Mouse (Mus musculus): ENCODE results near the gene Bcas1. TPM values are rescaled to one million over a fixed set of nuclear protein-coding genes. Genes with fewer than 3 reads are reported as not detected.

Bcas1 gene
- total and polyA plus RNA-seq, 3 experiments = 0.13 to 0.35 TPM; not detected in 1

- H3K36me3 ChIP-seq (ENCODE audit: control insufficient read depth in 1 of 2, insufficient read depth in 2 of 2, low read length in 2 of 2) = no peaks in the 10 kb centered on the region
- no peaks in the 10 kb centered on the region for H3K4me1 ChIP-seq (ENCODE audit: control insufficient read depth in 1 of 2, insufficient read depth in 2 of 2, low read length in 2 of 2)
- no peak overlapping the region for H3K9ac ChIP-seq (ENCODE audit: control insufficient read depth, low read depth, low read length, poor library complexity, severe bottlenecking)
- DNase-seq (ENCODE audit: low read depth, low spot score) = peak; percentile 4
- TF ChIP-seq SIN3A (IDR thresholded peaks at IDR 0.05; ENCODE audit: low read length) = no peak
- no peak for TF ChIP-seq RCOR1 (IDR thresholded peaks at IDR 0.05; ENCODE audit: low read depth, low read length)
- no peak for TF ChIP-seq POLR2AphosphoS2 (IDR thresholded peaks at IDR 0.05; ENCODE audit: low read length)
- no peak for TF ChIP-seq ZMIZ1 (IDR thresholded peaks at IDR 0.05; ENCODE audit: low read depth, low read length)
- TF ChIP-seq CHD2 (IDR thresholded peaks at IDR 0.05; ENCODE audit: low read length) = no peak
- no peak for TF ChIP-seq MYC (IDR thresholded peaks at IDR 0.05; ENCODE audit: low read depth, low read length)
- no peak for TF ChIP-seq GATA1 (IDR thresholded peaks at IDR 0.05; ENCODE audit: low read depth, low read length)
- no peak for TF ChIP-seq ZC3H11A (IDR thresholded peaks at IDR 0.05; ENCODE audit: low read depth, low read length)
- no peak for TF ChIP-seq ELF1 (IDR thresholded peaks at IDR 0.05; ENCODE audit: low read depth, low read length)
- no peak for TF ChIP-seq MYB (IDR thresholded peaks at IDR 0.05; ENCODE audit: low read depth, low read length)
- no peak for TF ChIP-seq USF2 (IDR thresholded peaks at IDR 0.05; ENCODE audit: borderline replicate concordance in 1 of 2, insufficient read depth in 1 of 2, low read depth in 1 of 2, low read length in 2 of 2)
- TF ChIP-seq MAZ (IDR thresholded peaks at IDR 0.05; ENCODE audit: low read depth, low read length) = no peak
- no peak for TF ChIP-seq TBP (IDR thresholded peaks at IDR 0.05; ENCODE audit: low read depth, low read length)
- no peak for TF ChIP-seq ETS1 (IDR thresholded peaks at IDR 0.05; ENCODE audit: low read depth, low read length)
- no peak for TF ChIP-seq KAT2A (conservative IDR thresholded peaks at IDR 0.05; ENCODE audit: low read depth, low read length)
- no peak for TF ChIP-seq NRF1 (IDR thresholded peaks at IDR 0.05; ENCODE audit: insufficient read depth, low read depth, low read length, poor library complexity, severe bottlenecking)
- no peak overlapping the region for H3K27ac ChIP-seq (ENCODE audit: control insufficient read depth, low read depth, low read length)
- no peaks in the 10 kb centered on the region for H3K9me3 ChIP-seq (replicated peaks; ENCODE audit: insufficient read depth, low read length)
- no peaks in the 10 kb centered on the region for H3K79me2 ChIP-seq (ENCODE audit: control insufficient read depth, insufficient read depth, low read length, poor library complexity)
- H3K4me3 ChIP-seq (ENCODE audit: control insufficient read depth in 1 of 2, insufficient read depth in 1 of 2, low read depth in 2 of 2, low read length in 2 of 2) = no peak overlapping the region
- H3K27me3 ChIP-seq (ENCODE audit: control insufficient read depth in 1 of 2, insufficient read depth in 2 of 2, low read length in 2 of 2) = no peaks in the 10 kb centered on the region
Observed at GRCm38 (mm10) chr2:170436204-170436603, 8.6 kb upstream of the Bcas1 start.

GRCm38 (mm10) chr2:170432152-170432551 is 4.5 kb upstream of the Bcas1 start:
- Histone ChIP-seq H3K9ac (ENCODE audit: control insufficient read depth, low read depth, low read length, poor library complexity, severe bottlenecking) (no peak overlapping the region), H3K27ac (ENCODE audit: control insufficient read depth, low read depth, low read length) (no peak overlapping the region), H3K4me1 (ENCODE audit: control insufficient read depth in 1 of 2, insufficient read depth in 2 of 2, low read length in 2 of 2) (no peaks in the 10 kb centered on the region), H3K79me2 (ENCODE audit: control insufficient read depth, insufficient read depth, low read length, poor library complexity) (no peaks in the 10 kb centered on the region), H3K36me3 (ENCODE audit: control insufficient read depth in 1 of 2, insufficient read depth in 2 of 2, low read length in 2 of 2) (no peaks in the 10 kb centered on the region), H3K27me3 (ENCODE audit: control insufficient read depth in 1 of 2, insufficient read depth in 2 of 2, low read length in 2 of 2) (no peaks in the 10 kb centered on the region), H3K9me3 (replicated peaks; ENCODE audit: insufficient read depth, low read length) (no peaks in the 10 kb centered on the region), H3K4me3 (ENCODE audit: control insufficient read depth in 1 of 2, insufficient read depth in 1 of 2, low read depth in 2 of 2, low read length in 2 of 2) (no peak overlapping the region)
- no peak for DNase-seq (ENCODE audit: low read depth, low spot score)
- TF ChIP-seq MEF2A (IDR thresholded peaks at IDR 0.05; ENCODE audit: extremely low read depth, insufficient replicate concordance, low read depth, low read length, poor library complexity, severe bottlenecking) (no peak), USF2 (IDR thresholded peaks at IDR 0.05; ENCODE audit: borderline replicate concordance in 1 of 2, insufficient read depth in 1 of 2, low read depth in 1 of 2, low read length in 2 of 2) (no peak), ZNF384 (IDR thresholded peaks at IDR 0.05; ENCODE audit: low read depth, low read length) (no peak), USF1 (IDR thresholded peaks at IDR 0.05; ENCODE audit: low read depth, low read length) (no peak), NRF1 (IDR thresholded peaks at IDR 0.05; ENCODE audit: insufficient read depth, low read depth, low read length, poor library complexity, severe bottlenecking) (no peak), MXI1 (IDR thresholded peaks at IDR 0.05; ENCODE audit: low read depth, low read length) (no peak), SMC3 (IDR thresholded peaks at IDR 0.05; ENCODE audit: low read depth, low read length) (no peak), CHD1 (IDR thresholded peaks at IDR 0.05; ENCODE audit: low read depth, low read length) (no peak), MAX (IDR thresholded peaks at IDR 0.05; ENCODE audit: low read length) (no peak), MYC (IDR thresholded peaks at IDR 0.05; ENCODE audit: low read depth, low read length) (no peak), TCF12 (IDR thresholded peaks at IDR 0.05; ENCODE audit: low read depth, low read length) (no peak), EP300 (IDR thresholded peaks at IDR 0.05; ENCODE audit: low read depth in 1 of 2, low read length in 2 of 2) (no peak), RAD21 (IDR thresholded peaks at IDR 0.05; ENCODE audit: low read depth, low read length) (no peak)

All from MEL (cell line).